Mouse (Mus musculus) kidney, postnatal 14 days (tissue): ENCODE data around the gene Gm20388.

ENCODE experiments used
- DNase-seq: peaks from one replicate; pipeline ENCODE4 v3.0.0; 2022; ENCODE audit warnings: mixed read lengths

Gene Gm20388

DNA sequence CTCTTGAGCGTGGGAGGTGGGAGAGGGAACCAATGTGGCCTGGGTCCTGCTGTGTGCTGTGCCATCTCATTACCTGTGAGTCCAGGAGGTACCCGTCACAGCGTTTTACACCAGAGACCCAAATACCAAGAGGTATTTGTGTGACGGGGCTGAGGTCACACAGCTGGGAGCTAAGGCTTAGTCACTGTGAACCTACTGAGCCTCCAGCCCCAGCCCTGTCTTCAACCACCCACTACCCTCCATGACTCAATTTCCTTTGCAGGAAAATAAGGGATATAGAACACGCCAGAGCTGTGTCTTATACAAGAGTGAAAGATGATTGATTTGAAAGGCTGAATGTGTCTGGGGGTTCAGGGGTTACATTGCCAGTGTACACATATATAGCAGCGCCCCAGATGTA, 552.0 kb downstream of the Gm20388 start:
- no peak for DNase-seq

DNA sequence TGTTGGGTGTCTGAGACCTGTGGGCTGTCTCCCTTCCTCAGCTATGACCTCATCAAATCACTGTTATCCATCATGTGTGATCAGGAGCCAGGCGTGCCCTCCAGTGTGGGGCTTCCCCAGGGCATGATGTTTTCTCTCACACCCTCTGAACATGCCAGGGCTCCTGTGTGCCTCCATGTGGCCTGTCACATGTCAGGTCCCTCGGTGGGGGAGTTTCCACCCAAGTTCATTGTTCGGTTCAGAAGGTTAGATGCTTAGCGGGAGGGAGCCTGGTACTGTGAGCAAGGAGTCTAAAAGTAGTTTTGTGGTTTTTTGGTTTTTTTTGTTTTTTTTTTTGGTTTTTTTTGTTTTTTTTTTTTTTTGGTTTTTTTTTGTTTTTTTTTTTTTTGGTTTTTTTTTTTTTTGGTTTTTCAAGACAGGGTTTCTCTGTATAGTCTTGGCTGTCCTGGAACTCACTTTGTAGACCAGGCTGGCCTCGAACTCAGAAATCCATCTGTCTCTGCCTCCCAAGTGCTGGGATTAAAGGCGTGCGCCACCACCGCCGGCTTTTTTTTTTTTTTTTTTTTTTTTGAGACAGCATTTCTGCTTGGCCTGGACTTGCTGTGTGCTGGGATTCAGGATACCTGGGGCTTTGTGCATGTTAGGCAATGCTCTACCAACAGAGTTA, 553.4 kb downstream of the Gm20388 start:
- DNase-seq, result no peak

DNA sequence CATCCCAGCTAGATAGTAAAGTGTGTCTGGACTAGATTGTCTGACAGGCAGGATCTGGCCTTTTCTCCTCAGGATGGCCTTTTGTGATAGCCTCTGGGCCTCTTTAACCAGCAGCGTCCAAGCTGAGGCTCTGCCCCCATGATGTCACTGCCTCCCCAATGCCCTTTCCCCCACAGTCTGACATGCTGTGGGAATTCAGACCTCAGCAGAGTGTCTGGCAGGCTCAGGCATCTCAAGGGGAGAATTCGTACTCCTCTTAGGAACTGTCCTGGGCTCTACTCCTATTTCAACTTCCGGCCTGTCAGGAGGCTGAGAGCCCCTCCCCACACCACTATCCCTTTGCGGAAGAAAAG, 553.9 kb downstream of the Gm20388 start:
- no peak for DNase-seq

DNA sequence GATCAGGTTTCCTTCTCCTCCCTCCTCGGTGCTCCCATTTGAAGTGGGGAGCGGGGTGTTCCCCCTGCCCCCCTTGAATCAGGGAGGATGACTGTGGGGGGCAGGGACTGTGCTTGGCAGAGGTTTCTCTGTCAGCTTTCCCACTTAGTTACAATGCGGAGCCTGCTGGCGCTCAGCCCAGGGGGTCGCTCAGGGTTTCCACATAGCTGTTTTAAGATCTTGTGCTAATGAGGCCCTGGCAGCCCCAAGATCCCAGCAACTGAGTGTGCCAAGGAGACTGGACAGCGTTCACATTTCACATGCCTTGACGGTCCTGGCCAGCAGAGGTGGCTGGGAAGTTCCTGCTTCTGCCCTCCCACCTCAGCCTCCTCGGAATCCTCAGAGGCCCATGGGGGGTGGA, 555.1 kb downstream of the Gm20388 start:
- peak; percentile 65 for DNase-seq

DNA sequence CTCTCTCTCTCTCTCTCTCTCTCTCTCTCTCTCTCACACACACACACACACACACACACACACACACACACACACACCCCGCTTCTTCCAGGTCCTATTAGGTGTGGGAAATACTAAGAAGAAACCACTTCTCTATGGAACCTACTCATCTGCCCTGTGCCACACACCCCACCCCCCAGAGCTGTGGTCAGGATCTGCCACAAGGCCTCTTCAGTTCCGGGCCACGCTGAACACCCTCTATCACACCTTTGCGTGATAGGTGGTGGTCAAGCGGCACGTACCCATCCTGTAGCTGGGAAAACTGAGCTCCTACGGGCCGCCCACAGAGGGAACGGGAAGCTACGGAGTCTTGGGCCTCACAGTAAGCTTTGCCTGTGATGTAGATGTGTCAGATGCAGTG, 555.6 kb downstream of the Gm20388 start:
- no peak for DNase-seq

DNA sequence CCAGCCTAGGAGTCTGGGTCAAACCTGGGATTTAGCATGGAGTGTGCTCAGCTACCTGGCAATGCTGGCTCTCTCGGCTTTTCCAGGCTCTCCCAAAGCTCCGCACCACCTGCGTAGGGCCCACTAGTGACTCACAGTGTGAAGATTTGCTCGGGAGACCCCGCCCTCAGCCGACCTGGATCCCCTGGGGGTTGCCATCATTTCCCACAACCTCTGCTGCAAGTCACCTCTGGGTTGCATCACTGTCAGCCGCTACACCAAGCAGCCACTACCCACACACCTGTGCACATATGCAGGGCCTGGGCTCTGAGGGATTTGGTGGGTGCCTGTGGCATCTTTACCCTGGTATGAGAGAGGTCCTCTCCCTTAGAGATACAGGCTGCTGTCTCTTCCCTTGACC, 557.0 kb downstream of the Gm20388 start:
- no peak for DNase-seq

DNA sequence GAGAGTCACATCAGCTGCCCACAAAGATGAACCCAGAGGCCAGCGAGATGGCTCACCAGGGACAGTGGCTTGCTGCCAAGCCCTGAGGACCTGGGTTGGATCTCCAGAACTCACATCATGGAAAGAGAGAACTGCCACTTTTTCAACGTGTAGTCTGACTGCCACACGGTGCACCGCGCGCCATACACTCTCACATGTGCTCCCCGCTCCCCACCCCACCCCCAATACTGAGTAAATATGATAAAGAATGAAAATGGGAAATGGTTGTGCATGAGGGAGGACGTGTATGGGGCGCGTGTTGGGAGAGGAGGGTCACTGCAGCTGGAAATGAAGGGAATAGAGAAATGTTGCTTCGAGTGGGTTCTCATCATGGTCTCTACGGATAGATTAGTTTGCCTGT, 559.5 kb downstream of the Gm20388 start:
- DNase-seq, result no peak

DNA sequence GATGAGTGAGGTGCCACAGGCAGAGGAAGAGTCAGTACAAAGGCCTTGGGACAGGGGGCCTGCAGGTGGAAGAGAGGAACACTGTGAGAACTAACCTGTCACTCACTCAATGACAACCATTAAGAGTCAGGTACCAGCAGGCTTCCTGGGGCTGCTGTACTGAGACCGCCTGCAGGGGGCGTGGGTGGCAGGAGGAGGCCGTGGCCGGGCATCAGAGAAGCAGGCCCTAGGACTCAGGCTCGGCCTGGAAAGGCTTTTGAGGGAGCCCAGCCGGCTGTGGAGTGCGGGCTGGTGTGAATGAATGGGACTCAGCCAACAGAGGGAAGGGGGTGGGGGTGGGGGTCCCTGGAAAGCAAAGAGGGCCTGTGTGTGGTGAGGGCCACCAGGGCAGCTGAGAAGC, 560.5 kb downstream of the Gm20388 start:
- DNase-seq, result no peak

DNA sequence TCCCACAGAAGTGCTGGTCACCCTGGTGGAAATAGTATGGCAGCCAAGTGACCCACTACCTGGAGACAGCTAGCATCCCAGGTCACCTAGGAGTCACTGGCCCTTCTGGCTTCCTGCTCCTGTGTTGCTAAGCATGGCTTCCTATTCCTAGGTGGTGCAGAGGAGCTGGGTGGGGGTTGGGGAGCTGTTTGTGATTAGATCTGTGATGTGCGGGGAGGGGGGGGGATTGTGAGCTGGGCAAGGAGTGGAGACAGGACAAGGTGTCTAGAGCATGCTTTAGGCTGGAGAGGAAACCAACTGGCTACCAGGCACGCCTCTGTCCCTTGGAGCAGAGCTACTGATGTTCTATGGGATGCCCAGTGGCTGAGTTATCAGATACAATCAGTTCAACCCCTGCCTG, 561.1 kb downstream of the Gm20388 start:
- no peak for DNase-seq

DNA sequence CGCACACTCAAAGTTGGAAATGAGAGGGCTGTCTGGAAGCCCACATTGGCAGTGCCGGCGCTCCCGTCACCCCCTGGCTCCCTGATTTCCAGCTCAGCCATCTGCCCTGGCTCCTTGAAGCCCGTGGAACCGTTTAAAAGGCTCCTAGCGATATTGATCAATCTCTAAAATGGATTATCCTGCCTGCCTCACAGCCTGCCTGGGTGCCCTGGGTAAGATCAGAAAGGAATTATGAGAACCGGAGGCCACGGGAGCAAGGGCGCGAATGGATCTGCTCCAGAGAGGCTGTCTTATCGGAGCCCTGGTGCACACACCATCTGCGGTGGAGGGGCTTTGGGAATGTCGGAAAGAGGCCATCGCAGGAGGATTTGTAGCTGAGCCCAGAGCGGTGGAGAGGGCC, 561.6 kb downstream of the Gm20388 start:
- no peak for DNase-seq

DNA sequence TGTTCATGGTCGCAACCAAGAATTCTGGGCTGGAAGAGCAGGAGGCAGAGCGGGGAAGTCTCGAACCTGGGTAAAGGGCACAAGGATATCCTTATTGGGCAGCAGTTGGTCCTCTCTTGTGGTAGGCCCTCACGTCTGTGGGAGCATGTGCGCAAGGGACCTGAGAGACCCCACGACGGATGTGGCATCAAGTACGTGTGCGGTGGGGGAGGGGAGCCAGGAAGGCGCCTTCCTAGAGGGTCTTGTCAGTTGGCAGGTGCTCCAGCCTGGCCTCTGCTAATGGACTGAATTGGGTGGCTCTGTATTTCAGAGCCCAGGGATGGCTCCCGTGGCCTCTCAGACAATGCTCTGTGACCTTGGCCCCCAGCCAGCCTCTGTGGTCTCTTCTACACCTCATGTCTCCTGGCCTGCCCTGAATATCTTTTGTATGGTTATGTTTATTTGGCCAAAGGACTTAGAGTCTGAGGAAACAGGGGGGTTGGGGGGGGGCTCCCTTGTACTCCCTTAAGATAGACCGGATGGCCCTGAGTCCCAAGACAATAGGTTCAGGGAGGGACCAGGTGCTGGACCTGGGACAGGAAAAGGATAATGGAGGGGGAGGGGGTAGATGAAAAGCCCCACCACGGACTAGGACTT, 563.2 kb downstream of the Gm20388 start:
- peak; percentile 79 for DNase-seq

DNA sequence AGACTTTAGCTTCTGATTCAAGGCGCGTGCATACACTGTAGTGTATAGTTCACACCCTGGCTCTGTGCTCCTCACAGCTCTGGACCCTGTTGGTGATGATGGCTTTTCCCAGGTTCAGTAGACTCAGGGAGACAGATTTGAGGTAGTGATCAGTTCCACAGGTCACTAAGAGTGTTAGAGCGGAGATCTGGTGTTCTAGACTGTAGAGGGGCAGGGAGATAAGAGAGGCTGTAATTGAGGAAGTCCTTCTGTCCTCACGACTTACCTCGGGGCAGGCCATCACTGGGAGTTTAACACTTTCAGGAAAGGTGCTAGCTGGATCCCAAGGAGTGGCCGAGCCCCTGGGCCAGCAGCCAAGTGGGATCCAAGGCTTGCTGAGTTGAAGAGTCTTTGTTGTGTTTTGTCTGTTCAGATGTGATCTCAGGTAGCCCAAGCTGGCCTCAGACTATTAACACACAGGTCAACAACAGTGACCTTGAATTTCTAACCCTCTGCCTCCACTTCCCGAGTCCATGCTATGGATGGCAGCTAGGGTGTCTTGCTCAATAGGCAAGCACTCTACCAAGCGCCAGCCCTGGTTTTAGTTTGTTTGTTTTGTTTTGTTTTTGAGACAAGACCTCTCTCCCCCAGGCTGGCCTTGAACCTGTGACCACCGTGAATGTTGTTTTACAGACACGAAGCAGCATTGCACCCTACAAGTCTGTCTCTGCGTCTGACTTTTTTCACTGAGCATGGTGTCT, 564.0 kb downstream of the Gm20388 start:
- no peak for DNase-seq

DNA sequence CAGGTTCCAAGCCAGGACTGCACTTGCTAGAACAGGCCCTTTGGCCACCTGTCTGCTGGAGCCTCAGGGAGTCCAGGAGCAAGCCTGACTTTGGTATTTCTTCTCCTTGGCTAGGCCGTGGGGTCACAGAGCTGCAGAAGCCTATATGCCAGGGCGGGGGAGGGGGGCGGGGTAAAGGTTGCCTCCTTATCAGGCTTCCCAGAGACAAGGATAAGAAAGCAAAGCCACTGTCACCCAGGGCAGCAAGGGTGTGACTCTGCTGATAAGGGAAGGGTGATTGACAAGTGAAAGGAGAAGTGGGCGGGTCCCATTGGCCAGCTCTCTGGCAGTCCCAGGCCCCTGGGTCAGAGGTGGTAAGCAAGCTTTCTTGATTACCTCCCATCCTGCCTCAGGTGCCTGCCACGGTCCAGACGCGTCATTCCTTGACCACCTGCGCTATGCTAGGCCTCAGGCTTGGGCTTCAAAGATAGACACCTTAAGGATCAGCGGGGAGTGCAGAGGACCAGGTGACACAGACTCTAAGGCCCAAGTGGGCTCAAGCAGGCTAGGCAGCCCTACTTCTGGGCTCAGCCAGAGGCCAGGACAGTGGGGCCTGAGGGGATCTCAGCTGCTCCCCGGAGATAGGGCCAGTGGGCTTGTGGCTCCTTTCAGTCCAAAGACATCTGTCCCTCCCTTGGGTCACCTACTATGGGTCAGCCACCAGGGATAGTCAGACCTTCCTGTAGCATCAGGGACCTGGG, 565.0 kb downstream of the Gm20388 start:
- no peak for DNase-seq

DNA sequence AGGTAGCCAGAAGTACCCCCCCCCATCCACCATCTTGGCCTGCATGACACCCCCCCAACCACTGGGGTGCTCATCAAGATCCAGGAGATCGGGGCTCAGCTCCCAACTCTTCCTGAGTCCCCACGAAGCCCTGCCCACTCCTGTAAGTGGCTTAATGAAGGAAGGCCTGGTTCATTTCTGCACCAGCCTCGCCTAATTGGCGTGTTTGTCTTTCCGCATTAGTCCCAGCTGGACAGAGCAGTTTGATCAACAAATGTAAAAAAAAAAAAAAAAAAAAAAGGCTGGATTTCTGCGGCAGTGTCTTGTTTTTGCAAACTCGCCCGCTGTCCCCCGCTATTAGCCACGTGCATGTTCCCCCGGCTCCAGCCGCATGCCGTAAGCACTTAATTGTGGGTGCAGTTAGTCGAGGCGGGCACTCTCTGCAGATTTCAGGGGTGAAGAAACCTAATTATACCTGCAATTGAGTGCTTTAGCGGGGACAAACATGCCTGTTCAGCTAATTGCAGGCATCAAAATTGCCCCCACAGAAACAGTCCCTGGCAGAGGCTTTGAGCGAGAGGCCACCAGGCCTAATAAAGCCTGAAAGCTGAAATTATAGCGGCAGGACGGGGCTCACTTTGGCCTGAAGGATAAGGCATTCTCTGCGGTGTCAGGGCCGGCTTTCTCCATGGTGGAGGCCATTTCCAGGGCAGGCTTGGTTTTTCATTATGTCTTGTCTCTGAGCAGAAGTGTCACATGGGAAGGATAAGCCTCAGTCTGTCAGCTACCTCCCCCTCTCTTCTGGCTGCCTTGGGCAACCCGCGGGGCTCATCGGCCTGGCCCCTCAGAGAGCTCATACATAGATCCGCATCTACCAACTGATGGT, 566.3 kb downstream of the Gm20388 start:
- no peak for DNase-seq

DNA sequence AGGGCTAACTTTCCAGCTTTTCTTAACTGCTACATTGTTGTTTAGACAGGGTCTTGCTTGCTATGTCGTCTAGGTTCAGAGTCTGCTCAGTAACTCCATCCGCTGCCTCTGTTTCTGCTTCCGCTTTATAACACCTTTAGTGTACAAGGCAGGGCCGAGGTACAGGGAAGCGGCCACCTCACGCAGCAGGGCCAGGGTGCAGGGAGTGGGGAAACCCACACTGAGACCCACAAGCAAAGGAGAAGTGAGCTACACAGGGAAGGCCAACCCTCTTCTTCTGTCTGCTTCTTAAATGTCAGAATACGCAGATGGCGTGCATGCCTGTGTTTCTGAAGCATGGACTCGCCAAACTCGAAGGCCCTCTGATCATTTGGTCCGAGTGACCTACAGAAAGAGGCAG, 568.1 kb downstream of the Gm20388 start:
- DNase-seq, result no peak

DNA sequence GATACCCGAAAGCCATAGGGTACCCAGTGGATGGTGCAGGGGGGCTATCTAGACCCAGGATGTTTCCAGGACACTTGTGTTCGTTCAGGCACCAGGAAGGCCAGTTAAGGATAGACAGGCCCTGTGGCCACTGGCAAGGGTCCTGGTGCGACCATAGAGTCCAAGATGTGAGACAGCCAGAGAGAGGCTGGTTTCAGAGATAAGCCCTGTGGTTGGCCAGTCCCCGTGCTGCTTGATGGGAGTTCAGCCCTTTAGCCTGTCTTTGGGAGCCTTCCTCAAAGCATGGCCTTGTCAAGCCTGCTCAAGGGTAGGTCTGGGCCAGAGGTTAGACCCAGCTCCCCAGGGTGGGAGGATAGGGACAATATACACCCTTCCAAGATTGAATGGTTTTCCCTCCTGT, 569.0 kb downstream of the Gm20388 start:
- DNase-seq, result no peak

DNA sequence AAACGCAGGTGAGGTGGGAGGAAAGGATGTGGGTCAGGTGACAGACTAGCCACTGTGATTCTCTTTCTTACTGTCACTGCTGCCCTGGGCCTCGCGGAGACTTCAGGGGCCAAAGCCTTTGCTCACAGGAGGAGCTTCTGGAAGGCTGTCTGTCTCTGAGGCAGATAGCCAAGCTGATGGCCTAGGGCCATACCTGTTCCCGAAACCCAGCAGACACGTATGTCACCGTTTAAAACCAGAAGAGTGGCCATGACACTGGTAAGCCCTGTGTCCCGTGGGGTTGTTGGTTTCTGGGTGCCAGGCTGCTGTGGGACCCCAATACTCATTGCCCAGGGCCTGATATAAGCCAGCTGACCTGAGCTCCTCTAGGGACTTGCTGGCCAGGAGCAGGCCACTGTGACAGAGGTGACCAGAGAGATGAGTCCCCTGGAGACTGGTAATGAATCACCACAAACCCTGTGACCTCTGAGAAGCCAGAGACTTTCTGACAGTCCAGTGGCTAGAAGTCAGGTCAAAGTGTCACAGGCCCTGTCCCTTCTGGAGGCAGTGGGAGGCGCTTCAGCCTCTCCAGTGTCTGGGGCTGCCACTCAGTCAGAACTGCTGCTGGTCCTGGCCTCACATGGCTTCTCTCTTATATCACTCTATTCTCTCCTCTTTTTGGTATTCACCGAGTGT, 571.5 kb downstream of the Gm20388 start:
- no peak for DNase-seq

DNA sequence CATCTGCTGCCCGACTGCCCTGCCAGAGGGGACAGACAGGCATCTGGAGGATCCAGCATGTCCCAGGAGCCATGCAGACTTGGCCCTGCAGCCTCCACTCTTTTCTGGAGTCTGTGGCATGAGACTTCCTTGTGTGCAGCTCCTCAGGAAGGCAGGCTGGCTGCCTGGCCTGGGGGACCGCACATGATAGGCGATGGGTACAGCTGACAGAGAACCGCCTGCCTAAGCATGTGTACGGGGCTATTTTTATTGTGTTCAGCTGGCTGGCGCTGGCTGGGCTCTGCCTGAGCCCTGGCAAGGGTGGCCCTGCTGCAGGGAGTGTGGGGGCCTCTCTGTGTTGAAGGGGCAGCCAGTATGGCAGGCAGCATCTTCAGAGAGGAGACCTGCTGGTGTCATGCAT, 573.8 kb downstream of the Gm20388 start:
- no peak for DNase-seq

DNA sequence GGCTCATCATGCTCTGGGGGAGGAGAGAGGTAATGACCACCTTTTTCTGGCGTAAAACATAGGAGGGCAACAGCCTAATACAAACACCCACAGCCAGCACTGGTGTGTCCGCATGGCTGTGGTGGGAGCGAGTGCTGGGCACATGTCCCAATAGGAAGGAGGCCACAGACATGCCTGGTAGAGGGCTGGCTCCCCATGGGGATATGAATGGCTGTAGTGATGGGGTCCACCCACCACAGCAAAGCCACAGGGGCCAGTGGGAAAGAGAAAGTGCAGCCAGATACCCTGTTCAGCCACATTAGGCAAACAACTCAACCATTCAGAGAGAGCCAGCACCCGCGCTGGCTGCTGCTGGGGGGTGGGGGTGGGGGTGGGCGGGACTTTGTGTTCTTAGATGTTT, 574.5 kb downstream of the Gm20388 start:
- DNase-seq, result no peak

DNA sequence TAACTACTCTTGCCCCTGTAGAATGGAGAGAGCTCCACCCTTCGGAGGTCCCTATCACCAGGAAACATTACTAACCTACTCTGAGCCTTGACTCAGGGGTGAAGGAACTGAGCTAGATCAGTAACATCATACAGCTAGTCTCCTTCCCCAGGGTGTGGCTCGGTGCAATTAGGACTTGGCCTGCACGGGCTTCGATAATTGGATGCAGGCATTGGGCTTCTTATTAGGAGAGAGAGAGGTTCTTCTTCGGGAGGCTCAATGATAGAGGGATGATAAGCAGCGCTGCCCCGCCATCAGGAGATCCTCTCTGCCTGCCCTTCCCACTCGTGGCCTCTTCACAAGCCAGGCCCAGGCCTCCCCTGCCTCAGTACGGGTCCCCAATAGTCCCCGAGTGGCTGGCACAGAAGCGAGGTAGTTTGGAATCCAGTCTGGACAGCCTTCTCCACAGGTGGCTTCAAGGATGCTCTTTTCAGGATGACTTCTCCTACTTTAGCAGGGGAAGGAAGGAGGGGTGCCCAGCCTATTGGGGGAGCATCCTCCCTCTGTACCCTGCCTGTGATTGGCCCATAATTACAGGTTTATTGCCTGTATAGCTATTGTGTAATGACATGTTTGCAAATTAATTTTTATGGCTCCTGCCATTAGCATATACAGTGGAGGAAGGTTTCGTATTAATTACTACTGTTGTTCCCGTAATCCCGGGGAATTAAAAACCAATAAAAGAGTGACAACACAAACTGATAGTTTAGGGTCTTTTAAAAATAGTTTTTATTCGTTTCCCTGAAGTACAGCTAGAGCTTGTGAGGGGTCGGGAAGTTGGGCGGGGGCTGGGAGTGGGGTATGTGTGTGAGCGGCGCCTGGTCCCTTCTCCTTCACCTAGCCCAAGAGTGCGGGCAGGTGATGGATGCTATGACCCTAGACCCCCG, 575.2 kb downstream of the Gm20388 start:
- no peak for DNase-seq
